Mouse (Mus musculus) kidney, adult 2 months (tissue): ENCODE measurements around the gene Rptor. TPM values are rescaled to one million over a fixed set of nuclear protein-coding genes. Genes with fewer than 3 reads are reported as not detected.

Source experiments
- DNase-seq: peaks from one replicate; pipeline ENCODE4 v3.0.0; 2021
- H3K27ac ChIP-seq: fragments of 200-500 bp; 2 replicates; pipeline ENCODE4 v1.5.1; 2012; ENCODE audit warnings: low read depth, low read length, control low read depth, inconsistent platforms; ENCODE audit not compliant: insufficient read depth
- H3K27me3 ChIP-seq: fragments of 200-500 bp; replicated peaks from 2 replicates; pipeline ENCODE4 v1.6.1; 2012; ENCODE audit warnings: mild to moderate bottlenecking, moderate library complexity, low read length, inconsistent platforms; ENCODE audit not compliant: control insufficient read depth, insufficient read depth
- H3K36me3 ChIP-seq: fragments of 200-500 bp; 2 replicates; pipeline ENCODE4 v1.6.1; 2012; ENCODE audit warnings: mild to moderate bottlenecking, moderate library complexity, low read length, inconsistent platforms; ENCODE audit not compliant: control insufficient read depth, insufficient read depth
- H3K4me1 ChIP-seq: fragments of 200-500 bp; 2 replicates; pipeline ENCODE4 v1.6.1; 2011; ENCODE audit warnings: low read length; ENCODE audit not compliant: control insufficient read depth, insufficient read depth
- H3K4me3 ChIP-seq: fragments of 200-500 bp; 2 replicates; pipeline ENCODE4 v1.5.1; 2011; ENCODE audit warnings: mild to moderate bottlenecking, low read depth, low read length, control low read depth; ENCODE audit not compliant: insufficient read depth
- CTCF ChIP-seq: fragments of 200-500 bp; conservative IDR thresholded peaks from 2 replicates; pipeline ENCODE4 v1.5.1; 2011; ENCODE audit warnings: low read depth, mild to moderate bottlenecking, control low read depth, low read length, moderate library complexity, mixed read lengths; ENCODE audit not compliant: insufficient read depth, insufficient read length
- POLR2A ChIP-seq: fragments of 200-500 bp; IDR thresholded peaks from one replicate; pipeline ENCODE4 v1.6.1; 2011; ENCODE audit warnings: low read depth, low read length, control low read depth
- WGBS: fragments of 180-500 bp; shearing (Covaris S2); methylation state at CpG from one replicate; pipeline ENCODE4 v1.1.7; 2018; 5-methylcytosine and 5-hydroxymethylcytosine counted together
- polyA plus RNA-seq: library from polyadenylated mRNA; depleted of rRNA; stranded (reverse); fragments of >200 nt; gene quantifications from 2 replicates; pipeline ENCODE4 v1.2.3, GENCODE M21; 2012

The Rptor gene
- polyA plus RNA-seq, 1 experiment: 20.7 TPM

DNA sequence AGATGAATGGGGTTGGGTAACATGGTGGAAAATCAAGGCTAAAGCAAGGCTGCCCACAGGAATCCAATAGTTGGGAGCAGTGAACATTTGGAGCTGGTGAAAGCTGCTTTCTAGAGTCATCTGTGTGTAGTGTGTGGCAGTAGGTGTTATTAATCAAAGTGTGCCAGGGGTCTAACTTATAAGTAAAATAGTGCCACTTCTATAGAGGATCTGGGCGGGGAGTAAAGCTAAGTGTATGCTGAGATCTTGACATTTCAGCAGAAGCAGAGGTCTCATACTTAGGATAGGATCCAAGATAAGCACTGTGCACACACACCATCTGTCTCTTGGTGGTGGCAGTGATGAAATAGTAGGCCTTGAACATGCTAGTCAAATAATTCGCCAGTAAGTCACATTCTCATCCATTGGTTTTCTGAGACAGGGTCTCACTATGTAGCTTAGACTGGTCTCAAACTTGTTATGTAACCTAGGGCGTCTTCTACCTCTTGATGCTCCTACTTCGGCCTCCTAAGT, 33.7 kb downstream of the Rptor start:
- 92% methylated on average over 4 of the region's 4 CpGs for WGBS
- TF ChIP-seq CTCF (no peak), POLR2A (no peak)
- H3K4me3 ChIP-seq: no peak overlapping the region
- no peak for DNase-seq
- H3K36me3 ChIP-seq: no peaks in the 10 kb centered on the region
- no peaks in the 10 kb centered on the region; the same call in 1 of the 2 replicates for H3K4me1 ChIP-seq
- H3K27ac ChIP-seq: no peak overlapping the region
- H3K27me3 ChIP-seq: no peaks in the 10 kb centered on the region

DNA sequence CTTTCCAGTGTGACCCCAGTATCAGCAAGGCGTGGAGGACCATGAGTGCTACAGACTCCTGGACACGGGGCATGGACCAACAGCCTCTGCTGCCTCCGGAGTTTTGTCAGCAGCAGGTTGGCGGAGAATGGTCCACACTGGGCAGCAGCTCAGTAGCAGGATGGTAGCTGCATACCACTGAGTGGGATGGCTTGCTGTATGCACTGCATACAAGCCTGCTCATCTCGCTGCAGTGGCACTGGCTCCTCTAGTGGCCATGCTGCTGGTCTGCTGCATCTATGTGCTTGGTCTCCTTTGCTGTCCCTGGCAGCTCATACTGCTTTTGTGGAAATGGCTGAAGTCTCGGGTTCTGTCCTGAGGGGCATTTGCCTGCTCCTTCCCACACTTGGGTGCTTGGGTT, 34.8 kb downstream of the Rptor start:
- WGBS: 57% methylated on average over 6 of the region's 6 CpGs
- TF ChIP-seq CTCF: peak; percentile 41; the same call in 1 of the 2 replicates
- no peak for TF ChIP-seq POLR2A
- no peak for DNase-seq
- H3K4me3 ChIP-seq: no peak overlapping the region
- no peaks in the 10 kb centered on the region for H3K36me3 ChIP-seq
- no peaks in the 10 kb centered on the region for H3K27me3 ChIP-seq
- H3K4me1 ChIP-seq: no peaks in the 10 kb centered on the region; the same call in 1 of the 2 replicates
- H3K27ac ChIP-seq: no peak overlapping the region

DNA sequence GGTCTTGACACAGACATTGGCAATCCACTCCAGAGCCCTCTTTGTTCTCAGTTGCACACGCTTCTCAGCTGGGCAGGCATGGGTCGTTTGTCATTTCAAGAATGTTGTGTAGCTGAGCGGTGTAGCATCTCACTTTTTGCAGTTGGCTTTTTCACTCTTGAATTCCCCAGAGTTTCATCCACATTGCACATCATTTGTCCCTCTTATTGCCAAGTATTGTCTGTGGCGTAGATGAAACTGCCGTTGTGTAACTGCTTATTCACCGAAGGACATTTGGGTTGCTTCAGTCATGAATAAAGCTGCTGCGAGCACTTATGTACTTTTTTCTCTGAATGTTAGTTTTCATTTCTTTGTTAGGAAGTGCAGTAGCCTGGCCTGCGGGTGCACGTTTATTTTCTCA, 37.8 kb downstream of the Rptor start:
- H3K36me3 ChIP-seq: no peaks in the 10 kb centered on the region
- DNase-seq: no peak
- no peak for TF ChIP-seq CTCF
- no peak for TF ChIP-seq POLR2A
- no peak overlapping the region for H3K4me3 ChIP-seq
- H3K4me1 ChIP-seq: no peaks in the 10 kb centered on the region
- H3K27ac ChIP-seq: no peak overlapping the region
- 81% methylated on average over 9 of the region's 9 CpGs for WGBS
- H3K27me3 ChIP-seq: no peaks in the 10 kb centered on the region

DNA sequence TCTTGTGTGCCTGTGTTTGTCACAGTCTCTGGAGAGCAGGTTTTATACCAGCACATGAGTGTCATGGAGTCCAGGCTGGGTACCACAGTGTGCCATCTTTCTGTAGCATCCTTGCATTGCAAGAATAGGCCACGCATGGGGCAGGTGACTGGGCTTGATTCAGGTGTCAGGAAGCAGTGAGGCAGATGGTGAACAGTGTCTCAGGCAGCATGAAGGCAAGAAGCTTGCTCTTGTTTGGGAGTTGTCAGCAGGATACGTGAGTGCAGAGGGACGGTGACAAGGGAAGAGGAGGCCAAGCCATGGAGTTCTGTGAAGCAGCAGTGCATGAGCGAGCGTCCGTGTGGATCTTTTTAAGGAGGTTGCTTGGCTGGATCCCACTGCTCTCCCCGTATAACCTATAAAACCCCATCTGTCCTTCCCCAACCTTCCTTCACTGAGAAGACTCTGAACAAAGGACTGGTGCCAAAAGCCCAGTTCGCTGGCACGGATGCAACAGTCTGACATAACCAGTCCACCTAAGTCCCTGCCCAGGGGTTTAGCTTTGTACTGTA, 39.2 kb downstream of the Rptor start:
- no peak overlapping the region for H3K4me3 ChIP-seq
- no peaks in the 10 kb centered on the region for H3K4me1 ChIP-seq
- no peak for TF ChIP-seq POLR2A
- TF ChIP-seq CTCF: no peak
- H3K27me3 ChIP-seq: no peaks in the 10 kb centered on the region
- H3K36me3 ChIP-seq: no peaks in the 10 kb centered on the region
- WGBS: 68% methylated on average over 9 of the region's 9 CpGs
- DNase-seq: peak; percentile 15
- no peak overlapping the region for H3K27ac ChIP-seq

DNA sequence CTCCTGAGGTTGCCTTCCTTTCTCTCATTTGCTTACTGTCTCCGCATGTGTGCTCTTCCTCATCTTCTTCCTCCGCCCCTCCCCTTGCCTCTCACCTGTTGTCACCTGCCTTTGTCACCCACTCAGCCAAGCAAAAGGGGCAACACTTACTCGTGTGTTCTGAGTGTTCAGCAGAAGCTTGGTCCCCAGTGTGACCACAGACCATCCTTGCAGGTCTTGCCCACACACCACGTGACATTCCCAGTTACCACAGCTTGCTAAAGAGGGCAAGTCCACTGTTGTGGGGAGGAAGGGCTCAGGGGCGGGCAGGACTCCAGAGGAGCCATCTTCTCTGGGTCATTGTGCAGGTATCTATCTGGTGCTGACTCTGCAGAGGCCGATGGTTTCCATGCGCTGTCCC, 40.6 kb downstream of the Rptor start:
- no peak overlapping the region for H3K27ac ChIP-seq
- TF ChIP-seq CTCF (no peak), POLR2A (no peak)
- no peak for DNase-seq
- H3K27me3 ChIP-seq: no peaks in the 10 kb centered on the region
- H3K4me1 ChIP-seq: peaks cover 3% of the 10 kb centered on the region; the same call in 1 of the 2 replicates
- H3K36me3 ChIP-seq: no peaks in the 10 kb centered on the region
- 87% methylated on average over 7 of the region's 7 CpGs for WGBS
- no peak overlapping the region for H3K4me3 ChIP-seq

DNA sequence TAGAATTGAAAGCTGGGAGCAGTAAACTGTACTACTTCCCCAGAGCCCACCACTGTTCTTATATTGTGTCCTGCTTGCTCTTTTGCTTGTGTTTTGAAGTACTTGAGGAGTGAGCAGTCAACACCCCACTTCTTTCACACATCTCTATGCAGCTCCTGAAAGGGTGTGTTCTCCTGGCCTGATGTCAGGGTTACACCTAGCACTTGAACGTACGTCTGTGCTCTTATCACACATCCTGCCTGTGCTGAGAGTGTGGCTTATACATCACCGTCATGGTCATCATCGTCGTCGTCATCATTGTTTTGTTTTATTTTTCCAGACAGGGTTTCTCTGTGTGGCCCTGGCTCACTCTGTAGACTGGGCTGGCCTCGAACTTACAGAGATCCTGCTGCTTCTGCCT, 41.4 kb downstream of the Rptor start:
- Histone ChIP-seq H3K27ac (no peak overlapping the region), H3K36me3 (no peaks in the 10 kb centered on the region), H3K27me3 (no peaks in the 10 kb centered on the region), H3K4me3 (no peak overlapping the region), H3K4me1 (peaks cover 7% of the 10 kb centered on the region; the same call in 1 of the 2 replicates)
- no peak for DNase-seq
- TF ChIP-seq CTCF: no peak
- no peak for TF ChIP-seq POLR2A
- WGBS: 83% methylated on average over 7 of the region's 7 CpGs

DNA sequence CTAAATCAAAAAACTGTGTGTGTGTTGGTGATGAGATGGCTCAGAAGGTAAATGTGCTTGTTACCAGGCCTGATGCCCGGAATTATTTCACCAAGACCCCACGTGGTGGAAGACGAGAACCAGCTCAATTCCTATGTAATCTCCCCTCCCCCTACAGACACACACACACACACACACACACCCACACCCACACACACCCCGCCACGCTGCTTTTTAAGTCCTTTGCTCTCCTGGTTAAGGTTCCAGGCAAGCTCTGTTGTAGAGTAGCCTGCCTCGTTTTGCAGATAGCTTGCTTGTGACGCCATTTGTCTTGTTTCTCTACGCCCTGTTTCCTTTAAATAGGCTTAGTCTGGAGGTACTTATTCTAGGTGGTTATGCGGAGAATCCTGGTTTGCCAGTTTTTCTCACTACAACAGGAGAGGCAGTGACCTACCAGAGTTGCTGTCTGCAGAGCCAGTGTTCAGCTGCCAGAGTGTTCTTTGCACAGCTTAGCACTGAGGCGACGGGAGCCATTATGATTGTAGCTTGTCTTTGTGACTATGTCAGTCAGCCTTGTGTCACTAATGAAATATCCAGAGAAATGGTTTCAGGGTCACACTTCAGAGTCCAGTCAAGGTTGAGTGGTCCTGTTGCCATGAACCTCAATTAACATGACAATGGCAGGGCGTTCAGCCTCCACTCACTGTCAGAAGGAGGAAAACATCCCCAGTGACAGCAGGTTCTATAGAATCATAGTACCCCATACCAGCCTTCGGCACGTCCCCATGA, 42.1 kb downstream of the Rptor start:
- 76% methylated on average over 14 of the region's 14 CpGs for WGBS
- no peaks in the 10 kb centered on the region for H3K27me3 ChIP-seq
- peaks cover 7% of the 10 kb centered on the region; the same call in 1 of the 2 replicates for H3K4me1 ChIP-seq
- H3K36me3 ChIP-seq: no peaks in the 10 kb centered on the region
- no peak overlapping the region for H3K27ac ChIP-seq
- DNase-seq: no peak
- H3K4me3 ChIP-seq: no peak overlapping the region
- TF ChIP-seq POLR2A: no peak
